Mouse (Mus musculus): ENCODE measurements around the gene Prox1.

The Prox1 gene

GRCm38 (mm10) chr1:190124961-190125739, 45.4 kb downstream of the Prox1 start:
- in situ Hi-C loops (cut with MboI; ENCODE audit: low pct_unique_long_range_greater_than_20kb in 1 of 2, low sequenced_read_pairs in 2 of 2, unreplicated experiment in 1 of 2) = no loop called here

GRCm38 (mm10) chr1:190123404-190123803, 47.1 kb downstream of the Prox1 start:
- in situ Hi-C loops (cut with MboI; ENCODE audit: low pct_unique_long_range_greater_than_20kb in 1 of 2, low sequenced_read_pairs in 2 of 2, unreplicated experiment in 1 of 2) = no loop called here

GRCm38 (mm10) chr1:190115985-190116384, 54.5 kb downstream of the Prox1 start:
- in situ Hi-C loops (cut with MboI; ENCODE audit: low pct_unique_long_range_greater_than_20kb in 1 of 2, low sequenced_read_pairs in 2 of 2, unreplicated experiment in 1 of 2) = no loop called here

GRCm38 (mm10) chr1:190111741-190112140, 58.8 kb downstream of the Prox1 start:
- in situ Hi-C loops (cut with MboI; ENCODE audit: low pct_unique_long_range_greater_than_20kb in 1 of 2, low sequenced_read_pairs in 2 of 2, unreplicated experiment in 1 of 2) = no loop called here

GRCm38 (mm10) chr1:190107587-190107986, 62.9 kb downstream of the Prox1 start:
- in situ Hi-C loops (cut with MboI; ENCODE audit: low pct_unique_long_range_greater_than_20kb in 1 of 2, low sequenced_read_pairs in 2 of 2, unreplicated experiment in 1 of 2) = no loop called here

- in situ Hi-C loops (cut with MboI; ENCODE audit: low pct_unique_long_range_greater_than_20kb in 1 of 2, low sequenced_read_pairs in 2 of 2, unreplicated experiment in 1 of 2) = no loop called here
Observed at GRCm38 (mm10) chr1:190106674-190107420, 63.7 kb downstream of the Prox1 start.

- in situ Hi-C loops (cut with MboI; ENCODE audit: low pct_unique_long_range_greater_than_20kb in 1 of 2, low sequenced_read_pairs in 2 of 2, unreplicated experiment in 1 of 2) = no loop called here
Observed at GRCm38 (mm10) chr1:190106060-190106459, 64.5 kb downstream of the Prox1 start.

GRCm38 (mm10) chr1:190093326-190093725, 77.2 kb downstream of the Prox1 start:
- in situ Hi-C loops (cut with MboI; ENCODE audit: low pct_unique_long_range_greater_than_20kb in 1 of 2, low sequenced_read_pairs in 2 of 2, unreplicated experiment in 1 of 2) = no loop called here

GRCm38 (mm10) chr1:190092076-190092475, 78.4 kb downstream of the Prox1 start:
- in situ Hi-C loops (cut with MboI; ENCODE audit: low pct_unique_long_range_greater_than_20kb in 1 of 2, low sequenced_read_pairs in 2 of 2, unreplicated experiment in 1 of 2) = no loop called here

- in situ Hi-C loops (cut with MboI; ENCODE audit: low pct_unique_long_range_greater_than_20kb in 1 of 2, low sequenced_read_pairs in 2 of 2, unreplicated experiment in 1 of 2) = no loop called here
Observed at GRCm38 (mm10) chr1:190088929-190089328, 81.6 kb downstream of the Prox1 start.

- in situ Hi-C loops (cut with MboI; ENCODE audit: low pct_unique_long_range_greater_than_20kb in 1 of 2, low sequenced_read_pairs in 2 of 2, unreplicated experiment in 1 of 2) = no loop called here
Observed at GRCm38 (mm10) chr1:190085703-190086102, 84.8 kb downstream of the Prox1 start.

GRCm38 (mm10) chr1:190079643-190080275, 90.8 kb downstream of the Prox1 start:
- in situ Hi-C loops (cut with MboI; ENCODE audit: low pct_unique_long_range_greater_than_20kb in 1 of 2, low sequenced_read_pairs in 2 of 2, unreplicated experiment in 1 of 2) = no loop called here

- in situ Hi-C loops (cut with MboI; ENCODE audit: low pct_unique_long_range_greater_than_20kb in 1 of 2, low sequenced_read_pairs in 2 of 2, unreplicated experiment in 1 of 2) = no loop called here
Observed at GRCm38 (mm10) chr1:190076601-190077000, 93.9 kb downstream of the Prox1 start.
